Mouse (Mus musculus): Measurements from ENCODE around the gene Nipbl. TPM values are rescaled to one million over a fixed set of nuclear protein-coding genes. Genes with fewer than 3 reads are reported as not detected.
A peak's percentile ranks its signal among the peaks of the same experiment; 100 is the strongest.

Nipbl gene
- polyA plus RNA-seq, 1 experiment from 2014 or later, result 18.5 TPM

DNA sequence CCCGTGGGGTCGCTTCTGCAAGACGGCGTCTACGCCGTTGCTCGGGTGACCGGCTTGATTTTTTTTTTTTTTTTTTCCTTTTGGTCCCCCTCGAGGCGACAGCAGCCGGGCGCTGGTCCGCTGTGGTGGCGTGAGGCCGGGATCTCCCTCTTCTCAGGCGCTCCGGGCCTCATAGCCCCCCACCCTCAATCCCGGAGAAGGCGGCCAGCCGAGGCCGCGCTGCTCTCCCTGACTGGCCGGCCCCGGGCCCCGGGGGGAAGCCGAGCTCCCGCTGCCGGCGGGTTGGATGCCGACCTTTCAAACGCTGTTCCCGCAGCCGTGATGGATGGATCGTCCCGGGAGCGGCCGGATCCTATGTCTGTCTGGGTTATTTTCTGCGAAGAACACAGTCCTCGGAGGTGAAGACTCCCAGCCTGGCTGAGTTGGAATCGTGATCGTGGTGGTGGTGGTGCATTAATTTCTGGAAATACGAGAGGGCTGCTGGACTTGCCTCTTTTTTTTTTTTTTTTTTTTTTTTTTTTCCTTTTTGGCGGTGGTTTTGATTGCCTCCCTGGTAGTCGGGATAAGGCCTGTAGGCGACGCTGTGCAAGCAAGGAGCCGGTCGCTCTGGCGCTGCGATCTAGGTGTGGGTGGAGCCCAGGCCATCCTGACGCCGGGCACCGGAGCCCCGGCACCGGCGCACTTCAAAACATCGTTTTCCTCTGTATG is 781 bp upstream of the Nipbl start:
- peak; percentile 82 for DNase-seq (ENCODE audit: extremely low spot score, low spot score)
- Histone ChIP-seq H3K4me3 (peak overlapping the region; percentile 94), H3K36me3 (replicated peaks) (no peaks in the 10 kb centered on the region), H3K27ac (peak overlapping the region; percentile 99), H3K4me1 (peaks cover 40% of the 10 kb centered on the region), H3K9me3 (no peaks in the 10 kb centered on the region), H3K27me3 (ENCODE audit: poor library complexity, severe bottlenecking) (no peaks in the 10 kb centered on the region)
- WGBS, result under 1% methylated on average over 57 of the region's 57 CpGs

DNA sequence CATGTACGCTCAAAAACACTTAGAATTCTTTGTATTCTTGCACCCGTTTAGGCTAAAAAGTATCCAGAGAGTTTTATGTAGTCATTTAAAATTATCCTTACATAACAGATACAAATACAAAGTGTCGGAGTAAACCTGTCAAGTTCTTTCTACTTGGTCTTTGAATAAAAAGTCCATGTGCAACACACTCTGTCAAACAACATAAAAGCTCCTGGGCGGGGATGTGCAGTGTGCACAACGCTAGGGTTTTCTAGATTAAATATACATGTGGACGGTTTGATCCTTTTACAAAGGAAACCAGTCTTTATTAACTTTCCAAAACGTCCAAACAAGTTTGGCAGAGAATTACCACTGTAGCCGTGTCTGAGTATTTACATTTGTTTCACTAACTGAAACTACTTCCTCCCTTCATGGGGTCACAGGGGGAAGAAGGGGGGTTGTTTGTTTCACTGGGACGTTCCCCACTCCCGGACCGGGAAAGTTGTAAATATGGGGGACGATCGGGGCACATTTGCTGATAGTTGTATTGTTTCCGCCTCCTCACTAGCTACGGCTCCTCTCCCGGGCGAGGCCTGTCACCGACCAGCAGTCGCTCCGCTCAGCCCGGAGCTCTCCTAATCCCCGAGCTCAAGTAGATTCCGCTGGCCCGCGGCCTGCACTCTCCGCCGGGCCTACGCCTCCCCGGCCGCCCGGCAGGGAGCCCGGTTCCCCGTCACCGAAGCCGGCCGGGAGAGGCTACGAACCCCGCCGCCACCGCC is 916 bp downstream of the Nipbl start:
- no peak for DNase-seq (ENCODE audit: extremely low spot score, low spot score)
- Histone ChIP-seq H3K9me3 (no peaks in the 10 kb centered on the region), H3K4me1 (peaks cover 40% of the 10 kb centered on the region), H3K27ac (peak overlapping the region; percentile 99), H3K4me3 (peak overlapping the region; percentile 94), H3K27me3 (ENCODE audit: poor library complexity, severe bottlenecking) (no peaks in the 10 kb centered on the region), H3K36me3 (replicated peaks) (no peaks in the 10 kb centered on the region)
- under 1% methylated on average over 40 of the region's 40 CpGs for WGBS

DNA sequence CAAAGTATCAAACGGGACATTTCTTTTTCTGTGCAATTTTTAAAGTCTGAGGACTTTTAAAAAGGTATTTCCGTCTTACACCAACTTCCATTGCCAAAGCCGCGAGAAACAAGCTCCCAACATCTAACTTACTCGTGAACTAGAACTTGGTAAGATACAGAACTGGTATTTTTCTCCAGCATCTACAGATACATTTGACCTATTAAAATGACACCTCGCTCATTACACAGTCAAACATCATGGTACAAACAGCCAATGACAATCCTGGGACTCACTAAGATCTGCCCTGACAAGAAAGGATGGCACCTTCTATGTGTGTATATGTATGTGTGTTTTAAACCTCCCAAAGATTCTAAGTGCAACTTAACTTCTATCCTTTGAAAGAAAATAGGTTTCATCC is 1.5 kb downstream of the Nipbl start:
- Histone ChIP-seq H3K36me3 (replicated peaks) (no peaks in the 10 kb centered on the region), H3K9me3 (no peaks in the 10 kb centered on the region), H3K4me1 (peaks cover 39% of the 10 kb centered on the region), H3K4me3 (peak overlapping the region; percentile 94), H3K27ac (peak overlapping the region; percentile 99), H3K27me3 (ENCODE audit: poor library complexity, severe bottlenecking) (no peaks in the 10 kb centered on the region)
- 2% methylated on average over 6 of the region's 6 CpGs for WGBS
- no peak for DNase-seq (ENCODE audit: extremely low spot score, low spot score)

DNA sequence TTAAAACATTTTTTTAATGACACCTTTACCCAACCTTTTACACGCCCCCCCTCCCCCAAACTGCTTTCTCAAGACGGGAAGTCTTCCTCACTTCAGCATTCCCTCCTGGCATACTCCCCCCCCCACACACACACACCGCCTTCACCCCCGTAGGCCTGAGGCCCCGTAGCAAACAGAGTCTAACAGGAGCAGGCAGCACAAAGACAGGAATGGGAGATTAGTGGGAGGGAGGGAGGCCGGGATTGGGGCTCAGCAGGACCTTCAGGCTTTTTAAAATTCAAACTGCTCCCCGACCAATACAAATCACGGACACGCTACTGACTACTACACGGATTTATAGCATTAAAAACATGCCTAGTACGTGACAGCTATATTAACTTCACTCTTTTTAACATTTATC is 2.1 kb downstream of the Nipbl start:
- peak; percentile 74 for DNase-seq (ENCODE audit: extremely low spot score, low spot score)
- peak overlapping the region; percentile 99 for H3K27ac ChIP-seq
- 1% methylated on average over 11 of the region's 11 CpGs for WGBS

DNA sequence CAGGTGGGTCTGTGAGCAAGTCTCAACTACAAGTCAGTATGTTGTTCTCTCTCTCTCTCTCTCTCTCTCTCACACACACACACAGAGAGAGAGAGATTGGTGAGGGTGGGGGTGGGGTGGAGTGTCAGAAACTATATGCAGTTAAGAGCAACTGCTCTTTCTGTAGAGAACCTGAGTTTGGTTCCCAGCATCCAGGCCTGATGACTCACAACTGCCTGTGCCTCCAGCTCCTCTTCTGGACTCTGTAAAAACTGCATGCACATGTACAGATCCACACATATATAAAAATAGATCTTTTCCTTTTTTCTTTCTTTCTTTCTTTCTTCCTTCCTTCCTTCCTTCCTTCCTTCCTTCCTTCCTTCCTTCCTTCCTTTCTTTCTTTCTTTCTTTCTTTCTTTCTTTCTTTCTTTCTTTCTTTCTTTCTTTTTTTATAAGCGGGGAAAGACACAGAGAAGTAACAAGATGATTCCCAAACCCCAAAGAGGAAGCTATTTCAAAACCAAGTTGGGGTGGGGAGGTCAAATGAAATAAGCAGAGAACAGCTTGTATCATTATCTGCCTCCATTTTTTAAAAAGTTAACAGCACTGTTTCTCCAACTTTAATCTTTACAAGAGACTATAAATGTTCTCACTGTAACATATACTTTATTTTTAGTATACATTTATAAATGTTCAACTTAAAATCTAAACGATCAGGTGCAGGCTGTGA is 10.9 kb downstream of the Nipbl start:
- no peak for DNase-seq (ENCODE audit: extremely low spot score, low spot score)
- WGBS, result 88% methylated on average over 2 of the region's 2 CpGs
- H3K4me1 ChIP-seq, result no peaks in the 10 kb centered on the region

More for the DNA sequence above, 2.1 kb downstream of the Nipbl start:
- H3K9me3 ChIP-seq, result no peaks in the 10 kb centered on the region
- H3K4me3 ChIP-seq, result peak overlapping the region; percentile 94
- no peaks in the 10 kb centered on the region for H3K27me3 ChIP-seq (ENCODE audit: poor library complexity, severe bottlenecking)
- H3K4me1 ChIP-seq, result peaks cover 33% of the 10 kb centered on the region
- H3K36me3 ChIP-seq (replicated peaks), result no peaks in the 10 kb centered on the region

DNA sequence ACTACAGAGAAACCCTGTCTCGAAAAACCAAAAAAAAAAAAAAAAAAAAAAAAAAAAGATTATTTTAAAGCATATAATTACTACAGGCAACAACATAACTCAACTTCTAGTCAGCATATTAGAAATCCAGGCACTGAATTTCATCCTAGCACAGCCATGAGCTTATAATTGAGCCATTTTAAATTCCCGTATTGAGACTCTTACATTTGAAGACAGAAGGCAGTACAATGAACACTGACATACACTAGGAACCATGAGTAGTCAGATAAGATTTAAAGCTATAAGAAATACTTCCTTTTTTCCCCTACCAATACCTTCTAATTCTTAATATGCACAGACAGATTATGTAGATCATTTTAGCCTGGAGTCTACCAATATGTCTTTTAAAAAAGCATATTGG is 11.7 kb downstream of the Nipbl start:
- DNase-seq (ENCODE audit: extremely low spot score, low spot score), result no peak

More for the DNA sequence above, 10.9 kb downstream of the Nipbl start:
- Histone ChIP-seq H3K36me3 (replicated peaks) (no peaks in the 10 kb centered on the region), H3K27ac (no peak overlapping the region), H3K4me3 (no peak overlapping the region), H3K27me3 (ENCODE audit: poor library complexity, severe bottlenecking) (no peaks in the 10 kb centered on the region), H3K9me3 (no peaks in the 10 kb centered on the region)

DNA sequence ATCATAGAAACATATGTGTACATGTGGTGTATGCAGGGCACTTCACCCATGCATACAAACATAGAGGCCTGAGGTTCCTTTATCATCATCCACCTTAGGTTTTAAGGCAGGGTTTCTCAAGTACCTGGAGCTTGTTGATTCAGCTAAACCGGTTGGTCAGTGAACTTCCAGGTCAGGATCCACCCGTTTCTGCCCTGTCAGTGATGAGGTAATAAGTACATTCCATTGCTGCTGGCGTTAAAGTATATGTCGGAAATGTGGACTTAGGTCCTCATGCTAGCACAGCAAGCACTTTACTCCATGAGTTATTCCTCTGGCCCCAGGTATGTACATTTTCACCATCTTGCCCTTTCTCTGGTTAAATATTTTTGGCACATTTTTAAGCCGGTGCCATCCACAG is 14.8 kb downstream of the Nipbl start:
- WGBS, result 87% methylated on average over 5 of the region's 5 CpGs

More for the DNA sequence above, 11.7 kb downstream of the Nipbl start:
- no peaks in the 10 kb centered on the region for H3K9me3 ChIP-seq
- H3K4me1 ChIP-seq, result no peaks in the 10 kb centered on the region
- WGBS, result 97% methylated on average over 2 of the region's 2 CpGs
- no peaks in the 10 kb centered on the region for H3K36me3 ChIP-seq (replicated peaks)
- H3K27me3 ChIP-seq (ENCODE audit: poor library complexity, severe bottlenecking), result no peaks in the 10 kb centered on the region
- no peak overlapping the region for H3K4me3 ChIP-seq
- H3K27ac ChIP-seq, result no peak overlapping the region

DNA sequence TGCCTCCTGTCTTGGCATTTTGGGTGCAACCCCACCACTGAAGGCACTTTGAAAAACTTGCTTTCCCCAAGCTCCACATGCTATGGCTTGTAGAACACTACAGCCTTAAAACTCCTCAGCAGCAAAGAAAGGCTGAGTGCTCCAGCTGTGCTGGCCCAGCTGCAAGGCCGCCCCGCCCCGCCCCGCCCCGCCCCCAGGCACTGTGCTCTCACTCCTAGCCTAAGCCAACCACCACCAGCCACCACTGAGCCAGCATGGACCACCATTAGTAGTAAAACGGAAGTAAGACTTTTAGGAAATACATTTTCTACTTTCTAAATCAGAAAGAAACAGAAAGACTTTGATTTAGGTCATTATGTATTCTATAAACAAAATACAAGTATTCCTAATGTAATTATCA is 23.4 kb downstream of the Nipbl start:
- 18% methylated on average over 6 of the region's 6 CpGs for WGBS
- Histone ChIP-seq H3K36me3 (replicated peaks) (peaks cover 7% of the 10 kb centered on the region), H3K4me1 (peaks cover 4% of the 10 kb centered on the region), H3K4me3 (no peak overlapping the region), H3K9me3 (no peaks in the 10 kb centered on the region), H3K27me3 (ENCODE audit: poor library complexity, severe bottlenecking) (no peaks in the 10 kb centered on the region), H3K27ac (no peak overlapping the region)
- no peak for DNase-seq (ENCODE audit: extremely low spot score, low spot score)

More for the DNA sequence above, 14.8 kb downstream of the Nipbl start:
- no peaks in the 10 kb centered on the region for H3K27me3 ChIP-seq (ENCODE audit: poor library complexity, severe bottlenecking)
- H3K36me3 ChIP-seq (replicated peaks), result no peaks in the 10 kb centered on the region
- no peak overlapping the region for H3K4me3 ChIP-seq
- no peaks in the 10 kb centered on the region for H3K9me3 ChIP-seq
- H3K27ac ChIP-seq, result no peak overlapping the region
- H3K4me1 ChIP-seq, result no peaks in the 10 kb centered on the region
- no peak for DNase-seq (ENCODE audit: extremely low spot score, low spot score)

DNA sequence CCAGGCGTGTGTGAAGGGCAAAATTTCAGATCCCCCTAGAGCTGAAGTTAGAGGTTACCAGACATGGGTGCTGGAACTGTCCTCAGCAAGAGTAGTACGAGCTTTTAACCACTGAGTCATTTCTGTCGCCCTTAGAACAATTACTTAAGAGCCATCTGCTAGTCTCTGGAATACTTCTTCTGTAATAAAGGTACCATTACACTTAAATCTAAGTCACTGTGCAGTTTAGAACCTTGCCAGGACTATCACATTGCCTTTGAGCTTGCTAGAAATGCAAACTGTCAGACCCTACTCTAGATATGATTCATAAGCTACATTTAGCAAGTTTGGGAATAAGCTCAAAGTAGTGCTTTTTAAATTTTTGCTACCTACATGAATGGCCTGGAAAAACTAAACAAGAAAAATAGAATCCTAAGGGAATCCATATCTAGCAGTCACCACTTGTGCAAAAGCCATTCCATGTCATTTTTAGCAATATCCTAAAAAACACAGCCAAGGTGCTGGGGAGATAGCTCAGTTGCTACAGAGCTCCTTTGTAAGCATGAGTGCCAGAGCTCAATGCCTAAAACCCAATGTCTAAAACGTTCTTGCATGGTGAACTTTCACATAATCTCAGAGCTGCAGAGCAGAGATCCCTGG is 27.6 kb downstream of the Nipbl start:
- whole genome bisulfite sequencing, result 88% methylated on average over 4 of the region's 4 CpGs
- H3K4me1 ChIP-seq, result peaks cover 4% of the 10 kb centered on the region
- no peak overlapping the region for H3K4me3 ChIP-seq
- H3K9me3 ChIP-seq, result no peaks in the 10 kb centered on the region
- H3K36me3 ChIP-seq (replicated peaks), result 0 out of 2 replicates have a peak, but pooled peaks cover 3% of the 10 kb centered on the region
- DNase-seq (ENCODE audit: extremely low spot score, low spot score), result no peak
- no peaks in the 10 kb centered on the region for H3K27me3 ChIP-seq (ENCODE audit: poor library complexity, severe bottlenecking)
- no peak overlapping the region for H3K27ac ChIP-seq

DNA sequence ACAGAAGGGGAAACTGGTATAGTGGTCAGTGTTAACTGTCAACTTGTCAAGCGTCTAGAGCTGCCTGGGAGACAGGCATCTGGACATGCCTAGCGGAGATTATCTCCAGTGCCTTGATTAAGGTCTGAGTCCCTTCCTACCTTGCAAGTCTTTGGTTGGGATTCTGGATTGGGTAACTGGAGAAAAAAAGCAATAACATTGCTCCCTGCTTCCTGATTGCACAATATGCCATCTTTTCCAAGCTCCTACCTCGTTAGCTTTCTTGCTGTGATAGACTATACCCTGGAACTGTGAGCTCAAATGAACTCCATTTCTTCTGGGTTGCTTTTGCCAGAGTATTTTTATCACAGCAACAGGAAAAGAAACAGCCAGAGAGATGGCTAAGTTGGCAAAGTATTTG is 30.9 kb downstream of the Nipbl start:
- Histone ChIP-seq H3K4me3 (no peak overlapping the region), H3K27me3 (ENCODE audit: poor library complexity, severe bottlenecking) (no peaks in the 10 kb centered on the region), H3K36me3 (replicated peaks) (0 out of 2 replicates have a peak, but pooled peaks cover 3% of the 10 kb centered on the region), H3K27ac (no peak overlapping the region), H3K9me3 (no peaks in the 10 kb centered on the region), H3K4me1 (no peaks in the 10 kb centered on the region)
- DNase-seq (ENCODE audit: extremely low spot score, low spot score), result no peak
- 88% methylated on average over 3 of the region's 3 CpGs for WGBS

DNA sequence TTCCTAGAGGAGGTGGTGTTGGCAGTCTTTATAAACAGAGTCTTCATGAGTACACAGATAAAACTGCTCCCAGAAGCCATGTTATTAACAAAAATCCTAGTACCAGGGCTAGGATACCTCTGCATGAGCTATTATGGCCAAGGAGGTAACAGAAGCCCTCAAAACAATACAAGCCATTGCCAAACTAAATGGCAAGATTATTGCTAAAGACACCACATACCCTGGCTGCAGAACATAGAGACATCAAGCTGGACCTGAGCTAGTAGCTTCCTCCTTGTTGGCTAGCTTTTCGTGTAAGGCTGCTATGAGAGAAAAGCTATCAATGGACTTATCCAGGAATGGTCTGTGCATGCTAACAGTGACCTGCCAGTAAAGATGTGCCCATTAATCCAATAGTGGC is 32.4 kb downstream of the Nipbl start:
- H3K36me3 ChIP-seq (replicated peaks), result no peaks in the 10 kb centered on the region
- WGBS, result 92% methylated on average over 1 of the region's 1 CpGs
- no peak overlapping the region for H3K27ac ChIP-seq
- no peaks in the 10 kb centered on the region for H3K9me3 ChIP-seq
- DNase-seq (ENCODE audit: extremely low spot score, low spot score), result no peak
- no peak overlapping the region for H3K4me3 ChIP-seq
- no peaks in the 10 kb centered on the region for H3K4me1 ChIP-seq
- no peaks in the 10 kb centered on the region for H3K27me3 ChIP-seq (ENCODE audit: poor library complexity, severe bottlenecking)

DNA sequence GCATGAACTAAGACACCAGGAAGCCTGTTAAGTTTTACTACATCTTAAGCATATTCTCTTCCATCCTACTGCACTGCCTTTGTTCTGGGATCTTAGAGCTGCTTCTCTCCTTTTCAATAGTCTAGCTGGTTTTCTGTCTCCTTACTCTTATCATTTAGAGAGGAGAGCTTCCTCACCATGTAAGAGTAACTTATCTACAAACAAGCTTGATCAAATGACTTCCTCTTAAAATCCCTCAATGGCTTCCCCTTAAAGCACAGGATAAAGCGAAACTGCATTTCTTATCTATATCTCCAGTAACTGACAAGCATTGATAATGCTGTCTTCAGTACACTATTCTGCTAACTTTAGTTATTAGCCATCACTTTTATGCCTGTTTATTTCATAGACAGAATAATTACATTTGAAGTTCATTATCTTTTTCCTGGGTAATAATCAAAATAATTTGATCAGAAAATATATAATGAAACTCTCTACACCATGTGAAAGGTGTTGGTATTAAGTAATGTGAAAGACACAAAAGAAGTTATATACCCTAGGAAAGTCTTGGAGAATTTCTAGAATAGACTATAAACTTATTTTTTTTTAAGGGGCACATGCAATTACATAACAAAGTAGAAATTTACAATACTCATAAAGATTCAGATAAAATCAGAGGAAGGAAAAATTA is 33.0 kb downstream of the Nipbl start:
- Histone ChIP-seq H3K27me3 (ENCODE audit: poor library complexity, severe bottlenecking) (no peaks in the 10 kb centered on the region), H3K27ac (no peak overlapping the region), H3K4me1 (no peaks in the 10 kb centered on the region), H3K4me3 (no peak overlapping the region), H3K36me3 (replicated peaks) (no peaks in the 10 kb centered on the region), H3K9me3 (no peaks in the 10 kb centered on the region)
- 88% methylated on average over 1 of the region's 1 CpGs for WGBS
- DNase-seq (ENCODE audit: extremely low spot score, low spot score), result no peak

Measured in forebrain, embryonic 10.5 days (tissue).